Comparison of ENCODE assay signal across 16 mouse cellular contexts in the genomic region with DNA sequence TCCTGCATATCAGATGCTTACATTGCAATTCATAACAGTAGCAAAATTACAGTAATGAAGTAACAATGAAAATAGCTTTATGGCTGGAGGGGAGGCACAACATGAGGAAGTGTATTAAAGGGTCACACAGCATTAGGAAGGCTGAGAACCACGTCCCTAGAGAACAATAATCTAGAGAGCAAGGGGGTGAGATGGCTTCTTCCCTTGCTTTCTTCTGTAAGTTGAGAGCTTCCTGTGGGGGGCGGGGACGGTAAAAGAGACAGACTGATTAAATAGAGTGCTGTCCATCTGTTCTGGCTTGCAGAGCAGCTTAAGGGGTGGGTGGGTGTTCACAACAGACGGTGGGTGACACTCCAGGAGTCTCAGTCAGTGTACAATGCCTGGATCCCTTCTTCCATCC.
A peak's percentile ranks its signal among the peaks of the same experiment; 100 is the strongest.
DNase-seq lines count a peak whose midpoint lies in the region; ATAC-seq lines count a peak whose summit lies in the region.
"Had no signal": no experiment of that assay in that cellular context is flagged by ENCODE, and none has a peak within 500 bp of the region (broad histone marks: within the 10 kb centered on the region; RNA-seq: fewer than 3 reads in every experiment).

No protein-coding gene starts in this region.

- ATAC-seq in midbrain, embryonic 11.5 days (ENCODE audit: low FRiP score) = no peak
- no peak for ATAC-seq in midbrain, embryonic 16.5 days
- no peak for ATAC-seq in hindbrain, embryonic 14.5 days (ENCODE audit: low FRiP score)
- ATAC-seq: forebrain, embryonic 15.5 days; liver, embryonic 12.5 days had no signal

- no peak overlapping the region for H3K27ac ChIP-seq in midbrain, embryonic 11.5 days (ENCODE audit: low read depth, low read length)
- no peak overlapping the region for H3K27ac ChIP-seq in midbrain, embryonic 16.5 days (ENCODE audit: low read length)
- H3K27ac ChIP-seq in embryonic facial prominence, embryonic 10.5 days (replicated peaks) = no peak overlapping the region
- H3K27ac ChIP-seq in hindbrain, embryonic 14.5 days = no peak overlapping the region
- H3K27ac ChIP-seq: forebrain, embryonic 15.5 days; macrophage; neural tube, embryonic 12.5 days had no signal

- H3K9ac ChIP-seq in midbrain, embryonic 11.5 days (ENCODE audit: low read length) = no peak overlapping the region
- no peak overlapping the region for H3K9ac ChIP-seq in midbrain, embryonic 16.5 days (ENCODE audit: low read depth, low read length)
- no peak overlapping the region for H3K9ac ChIP-seq in hindbrain, embryonic 14.5 days
- H3K9ac ChIP-seq: forebrain, embryonic 15.5 days; liver, embryonic 12.5 days; lung, embryonic 14.5 days; neural tube, embryonic 12.5 days had no signal

- H3K27me3 ChIP-seq in midbrain, embryonic 11.5 days (ENCODE audit: control insufficient read depth, insufficient read depth, low read length) = no peaks in the 10 kb centered on the region
- no peaks in the 10 kb centered on the region for H3K27me3 ChIP-seq in midbrain, embryonic 16.5 days (ENCODE audit: control insufficient read depth, insufficient read depth, low read depth, low read length)
- no peaks in the 10 kb centered on the region for H3K27me3 ChIP-seq in embryonic facial prominence, embryonic 10.5 days (replicated peaks; ENCODE audit: low read depth, poor library complexity, severe bottlenecking)
- H3K27me3 ChIP-seq in hindbrain, embryonic 14.5 days (ENCODE audit: control insufficient read depth, insufficient read depth, low read length) = no peaks in the 10 kb centered on the region
- H3K27me3 ChIP-seq: forebrain, embryonic 15.5 days; liver, embryonic 12.5 days; neural tube, embryonic 12.5 days had no signal

- no peaks in the 10 kb centered on the region for H3K4me1 ChIP-seq in midbrain, embryonic 11.5 days (ENCODE audit: control insufficient read depth, insufficient read depth, low read length)
- no peaks in the 10 kb centered on the region for H3K4me1 ChIP-seq in midbrain, embryonic 16.5 days (ENCODE audit: control insufficient read depth, insufficient read depth, low read length)
- H3K4me1 ChIP-seq in embryonic facial prominence, embryonic 10.5 days = peaks cover 31% of the 10 kb centered on the region
- no peaks in the 10 kb centered on the region for H3K4me1 ChIP-seq in hindbrain, embryonic 14.5 days (replicated peaks; ENCODE audit: control insufficient read depth, insufficient read depth, low read length)
- H3K4me1 ChIP-seq: neural tube, embryonic 12.5 days had no signal

- H3K9me3 ChIP-seq in midbrain, embryonic 11.5 days (ENCODE audit: control insufficient read depth, low read length) = no peaks in the 10 kb centered on the region
- no peaks in the 10 kb centered on the region for H3K9me3 ChIP-seq in midbrain, embryonic 16.5 days (replicated peaks; ENCODE audit: control insufficient read depth, low read length, poor library complexity, severe bottlenecking)
- no peaks in the 10 kb centered on the region for H3K9me3 ChIP-seq in embryonic facial prominence, embryonic 10.5 days
- H3K9me3 ChIP-seq in hindbrain, embryonic 14.5 days (ENCODE audit: control insufficient read depth, low read length) = no peaks in the 10 kb centered on the region
- H3K9me3 ChIP-seq: forebrain, embryonic 15.5 days; liver, embryonic 12.5 days; neural tube, embryonic 12.5 days had no signal

- WGBS in midbrain, embryonic 11.5 days = 35% methylated on average over 4 of the region's 4 CpGs
- WGBS in midbrain, embryonic 16.5 days = 38% methylated on average over 4 of the region's 4 CpGs
- 30% methylated on average over 4 of the region's 4 CpGs for WGBS in embryonic facial prominence, embryonic 10.5 days
- WGBS in hindbrain, embryonic 14.5 days = 56% methylated on average over 4 of the region's 4 CpGs

- intact Hi-C loops in left cerebral cortex, postnatal 14 days (cut with DNase I) = no loop called here

- H3K36me3 ChIP-seq in midbrain, embryonic 11.5 days (ENCODE audit: control insufficient read depth, insufficient read depth, low read length) = no peaks in the 10 kb centered on the region
- no peaks in the 10 kb centered on the region for H3K36me3 ChIP-seq in midbrain, embryonic 16.5 days (ENCODE audit: control insufficient read depth, insufficient read depth, low read length)
- H3K36me3 ChIP-seq in embryonic facial prominence, embryonic 10.5 days (replicated peaks) = no peaks in the 10 kb centered on the region
- no peaks in the 10 kb centered on the region for H3K36me3 ChIP-seq in hindbrain, embryonic 14.5 days (replicated peaks; ENCODE audit: control insufficient read depth, insufficient read depth)
- H3K36me3 ChIP-seq: forebrain, embryonic 15.5 days; liver, embryonic 12.5 days; neural tube, embryonic 12.5 days had no signal

- DNase-seq in midbrain, embryonic 11.5 days (ENCODE audit: low spot score, missing footprints) = peak; percentile 62
- peak; percentile 25 for DNase-seq in embryonic facial prominence, embryonic 10.5 days (ENCODE audit: low spot score)
- DNase-seq in retina, postnatal 1 day = peak; percentile 84
- DNase-seq in thymus, postnatal 4 days = peak; percentile 74
- no peak for DNase-seq in left cerebral cortex, postnatal 14 days (ENCODE audit: low spot score in 2 of 2)
- no peak for DNase-seq in hindbrain, embryonic 14.5 days (ENCODE audit: low spot score)
- DNase-seq: adrenal gland, postnatal 25 days; cerebellum, adult 8-10 months; left cerebral cortex, postnatal 4 days; lung, embryonic 14.5 days; right cerebral cortex, postnatal 25 days had no signal

- no peak overlapping the region for H3K4me2 ChIP-seq in midbrain, embryonic 11.5 days
- no peak overlapping the region for H3K4me2 ChIP-seq in midbrain, embryonic 16.5 days (ENCODE audit: low read length)
- H3K4me2 ChIP-seq in hindbrain, embryonic 14.5 days (replicated peaks) = no peak overlapping the region
- H3K4me2 ChIP-seq: forebrain, embryonic 15.5 days; liver, embryonic 12.5 days; lung, embryonic 14.5 days; neural tube, embryonic 12.5 days had no signal

- H3K4me3 ChIP-seq in midbrain, embryonic 11.5 days (ENCODE audit: low read depth, low read length) = no peak overlapping the region
- H3K4me3 ChIP-seq in midbrain, embryonic 16.5 days (ENCODE audit: low read depth, low read length) = no peak overlapping the region
- no peak overlapping the region for H3K4me3 ChIP-seq in embryonic facial prominence, embryonic 10.5 days
- no peak overlapping the region for H3K4me3 ChIP-seq in hindbrain, embryonic 14.5 days (replicated peaks; ENCODE audit: low read length)
- H3K4me3 ChIP-seq: forebrain, embryonic 15.5 days; liver, embryonic 12.5 days; neural tube, embryonic 12.5 days had no signal

Comparison
In these comparisons a context has a peak if more than half of its experiments do, and no peak if none do; other contexts are left out.
1. DNase-seq: peak in midbrain, embryonic 11.5 days (single experiment), embryonic facial prominence, embryonic 10.5 days (single experiment), retina, postnatal 1 day (single experiment) and thymus, postnatal 4 days (single experiment); none in left cerebral cortex, postnatal 14 days (0 of 2) and hindbrain, embryonic 14.5 days (single experiment).